Mouse (Mus musculus): Measurements from ENCODE around the gene Lamb3. TPM values are rescaled to one million over a fixed set of nuclear protein-coding genes. Genes with fewer than 3 reads are reported as not detected.

The Lamb3 gene
- polyA plus RNA-seq, 1 experiment from 2014 or later = 0.52 TPM

DNA sequence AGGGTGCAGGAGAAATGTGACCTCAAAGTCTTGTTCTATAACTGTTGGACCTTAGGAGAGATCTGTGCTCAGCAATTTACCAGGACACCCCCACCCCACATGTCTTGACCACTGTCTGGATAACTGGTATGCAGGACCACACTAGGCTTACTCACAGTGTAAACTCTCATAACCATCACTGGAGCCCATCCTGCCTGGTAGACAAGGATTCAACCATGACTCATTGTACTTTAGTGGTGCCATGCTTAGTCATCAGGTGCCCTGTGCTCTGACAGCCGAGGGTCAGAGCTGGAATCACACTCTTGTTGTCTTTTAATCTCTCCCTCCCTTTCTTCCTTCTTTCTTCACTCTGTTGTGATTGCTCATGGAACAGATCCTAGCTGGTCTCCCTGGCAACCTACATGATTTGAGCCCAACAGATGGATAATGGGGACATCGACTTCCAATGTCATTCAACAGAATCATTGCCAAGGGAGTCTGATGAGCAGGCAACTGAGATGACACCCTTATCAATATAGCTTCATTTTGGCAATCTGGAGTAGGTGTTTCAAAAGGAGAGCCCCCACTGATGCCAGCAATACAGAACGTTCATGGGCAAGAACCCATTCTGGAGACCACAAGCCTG, 90.8 kb downstream of the Lamb3 start:
- H3K36me3 ChIP-seq = no peaks in the 10 kb centered on the region
- no peak overlapping the region for H3K4me3 ChIP-seq
- no peak overlapping the region for H3K9ac ChIP-seq
- H3K9me3 ChIP-seq (replicated peaks) = no peaks in the 10 kb centered on the region
- H3K4me2 ChIP-seq (replicated peaks) = no peak overlapping the region
- WGBS = 77% methylated on average over 3 of the region's 3 CpGs
- H3K27me3 ChIP-seq = no peaks in the 10 kb centered on the region; the same call in 1 of the 2 replicates
- H3K4me1 ChIP-seq = no peaks in the 10 kb centered on the region
- ATAC-seq (ENCODE audit: low FRiP score) = no peak
- no peak overlapping the region for H3K27ac ChIP-seq

DNA sequence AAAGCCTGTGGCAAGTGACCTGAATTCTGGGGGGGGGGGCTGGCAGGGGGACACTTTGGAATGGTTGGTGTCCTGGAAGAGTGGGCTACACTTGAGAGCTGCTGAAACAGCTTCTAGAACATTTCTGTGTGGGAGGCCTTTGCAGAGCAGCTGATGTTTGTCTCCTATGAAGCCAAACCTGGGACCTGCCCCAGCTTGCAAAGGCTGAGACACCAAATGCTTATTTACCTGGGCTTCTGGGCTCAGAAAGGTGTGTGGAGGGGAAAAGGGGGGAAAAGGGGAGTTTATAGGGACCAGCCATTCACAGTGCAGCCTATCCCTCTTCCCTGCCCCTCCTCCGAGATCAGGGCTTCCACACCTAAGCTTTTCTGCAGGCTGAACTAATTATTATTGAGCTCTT, 92.5 kb downstream of the Lamb3 start:
- WGBS = 73% methylated on average over 1 of the region's 1 CpGs
- no peak overlapping the region for H3K9ac ChIP-seq
- no peak overlapping the region for H3K27ac ChIP-seq
- no peaks in the 10 kb centered on the region; the same call in 1 of the 2 replicates for H3K27me3 ChIP-seq
- H3K4me1 ChIP-seq = no peaks in the 10 kb centered on the region
- H3K4me3 ChIP-seq = no peak overlapping the region
- no peaks in the 10 kb centered on the region for H3K9me3 ChIP-seq (replicated peaks)
- no peak for ATAC-seq (ENCODE audit: low FRiP score)
- no peak overlapping the region for H3K4me2 ChIP-seq (replicated peaks)
- no peaks in the 10 kb centered on the region for H3K36me3 ChIP-seq

DNA sequence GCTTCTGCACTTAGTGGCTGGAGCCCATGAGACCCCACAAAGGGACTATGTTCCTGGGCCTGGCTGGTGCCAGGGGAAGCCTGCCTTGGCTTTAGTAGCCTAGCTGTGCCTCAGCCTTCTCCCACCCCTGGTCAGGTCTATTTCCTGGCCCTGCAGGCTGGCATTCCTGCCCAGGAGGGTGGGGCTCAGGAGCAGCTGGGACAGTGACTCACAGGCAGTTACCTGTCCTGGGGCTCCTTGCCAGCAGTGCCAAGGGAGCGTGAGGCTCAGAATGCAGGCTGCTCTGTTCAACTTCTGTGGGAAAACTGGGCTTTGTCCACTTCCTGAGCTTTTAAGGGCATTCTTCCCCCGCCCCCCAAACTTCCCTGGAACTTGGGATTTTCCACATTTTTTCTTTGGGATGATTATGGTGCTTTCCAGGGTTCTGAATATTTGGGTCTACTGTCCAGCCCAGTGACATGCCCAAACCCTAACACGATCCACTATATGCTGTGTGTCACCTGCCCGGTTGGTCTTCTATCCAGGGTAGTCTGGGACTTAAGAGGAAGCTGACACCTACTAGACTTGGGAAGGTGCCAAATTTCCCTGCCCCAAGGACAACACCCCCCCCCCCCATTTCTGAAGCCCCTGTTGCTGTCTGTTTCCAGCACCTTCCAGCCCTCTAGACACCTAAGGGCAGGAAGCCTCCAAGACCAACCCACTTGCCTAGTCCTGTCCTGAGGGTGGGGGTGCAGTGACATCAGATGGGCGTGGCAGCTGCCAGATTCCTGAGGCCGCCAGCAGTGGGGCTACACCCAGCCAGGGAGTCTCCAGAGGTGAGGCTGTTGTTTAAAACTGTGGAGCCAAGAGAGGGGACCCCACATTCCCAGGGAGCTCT, 94.0 kb downstream of the Lamb3 start:
- Histone ChIP-seq H3K4me3 (no peak overlapping the region), H3K9ac (no peak overlapping the region), H3K4me1 (0 out of 2 replicates have a peak, but pooled peaks cover 4% of the 10 kb centered on the region), H3K27ac (no peak overlapping the region), H3K4me2 (replicated peaks) (no peak overlapping the region), H3K27me3 (no peaks in the 10 kb centered on the region; the same call in 1 of the 2 replicates), H3K36me3 (no peaks in the 10 kb centered on the region), H3K9me3 (replicated peaks) (no peaks in the 10 kb centered on the region)
- no peak for ATAC-seq (ENCODE audit: low FRiP score)
- 76% methylated on average over 6 of the region's 6 CpGs for WGBS

DNA sequence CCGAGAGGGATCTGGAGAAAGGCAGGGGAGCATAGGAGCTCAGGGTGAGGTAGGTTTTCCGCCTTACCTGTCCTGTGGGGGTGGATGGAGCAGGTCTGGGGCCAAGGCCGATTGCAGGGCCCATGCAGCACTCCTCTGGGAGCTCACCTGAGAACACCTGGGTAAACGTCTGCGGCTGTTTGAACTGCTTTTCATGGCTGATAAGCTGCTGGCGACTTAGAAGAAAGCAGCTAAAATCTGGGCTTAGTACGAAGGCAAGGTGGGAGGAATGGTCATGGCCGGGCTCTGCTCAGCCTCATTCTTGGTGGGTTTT, 94.5 kb downstream of the Lamb3 start:
- Histone ChIP-seq H3K9ac (no peak overlapping the region), H3K4me1 (0 out of 2 replicates have a peak, but pooled peaks cover 4% of the 10 kb centered on the region), H3K27me3 (no peaks in the 10 kb centered on the region; the same call in 1 of the 2 replicates), H3K27ac (no peak overlapping the region), H3K9me3 (replicated peaks) (no peaks in the 10 kb centered on the region), H3K4me3 (no peak overlapping the region), H3K4me2 (replicated peaks) (no peak overlapping the region), H3K36me3 (no peaks in the 10 kb centered on the region)
- no peak for ATAC-seq (ENCODE audit: low FRiP score)
- 66% methylated on average over 8 of the region's 8 CpGs for whole genome bisulfite sequencing

DNA sequence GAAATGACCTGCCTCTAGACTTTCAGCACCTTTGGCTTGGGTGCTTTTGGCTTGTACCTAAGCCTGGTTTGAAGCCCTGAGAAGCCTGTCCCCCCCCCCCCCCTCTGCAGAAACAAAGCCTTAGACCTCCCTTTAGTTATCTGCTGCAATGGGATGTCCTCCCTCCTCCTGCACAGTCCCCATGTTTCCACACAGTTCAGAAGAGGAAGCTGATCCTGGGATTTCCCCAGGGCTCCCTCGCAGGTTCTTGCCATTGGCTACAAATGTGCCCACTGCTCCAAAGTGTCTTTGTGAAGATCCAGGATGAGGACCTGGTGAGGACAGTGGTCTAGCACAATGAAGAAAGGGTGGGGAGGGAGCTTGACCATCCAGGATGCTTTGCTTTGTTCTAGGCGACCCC, 95.6 kb downstream of the Lamb3 start:
- H3K27ac ChIP-seq = no peak overlapping the region
- no peak for ATAC-seq (ENCODE audit: low FRiP score)
- no peaks in the 10 kb centered on the region for H3K9me3 ChIP-seq (replicated peaks)
- H3K27me3 ChIP-seq = no peaks in the 10 kb centered on the region; the same call in 1 of the 2 replicates
- no peak overlapping the region for H3K4me2 ChIP-seq (replicated peaks)
- H3K36me3 ChIP-seq = no peaks in the 10 kb centered on the region
- H3K4me3 ChIP-seq = no peak overlapping the region
- 0 out of 2 replicates have a peak, but pooled peaks cover 4% of the 10 kb centered on the region for H3K4me1 ChIP-seq
- 76% methylated on average over 2 of the region's 2 CpGs for WGBS
- H3K9ac ChIP-seq = no peak overlapping the region

DNA sequence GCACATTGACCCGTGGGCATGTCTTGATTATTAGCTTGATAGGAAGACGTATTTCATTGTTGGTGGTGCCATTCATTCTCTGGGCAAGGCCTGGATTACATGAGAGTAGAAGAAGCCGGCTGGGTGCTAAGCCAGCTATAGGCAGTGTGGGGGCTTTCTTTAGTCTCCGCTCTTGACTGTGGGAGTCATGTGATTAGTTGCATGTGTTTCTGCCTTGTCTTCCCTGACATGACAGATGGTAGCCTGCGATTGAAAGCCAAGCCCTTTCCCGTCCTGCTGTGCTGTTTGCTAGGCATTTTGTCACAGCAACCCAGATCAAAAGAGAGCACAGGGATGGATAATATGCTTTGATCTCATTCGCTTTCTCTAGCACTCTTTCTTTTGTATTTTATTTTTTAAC, 97.9 kb downstream of the Lamb3 start:
- WGBS = 14% methylated on average over 7 of the region's 7 CpGs
- peak; percentile 83 for ATAC-seq (ENCODE audit: low FRiP score)
- H3K27ac ChIP-seq = no peak overlapping the region

DNA sequence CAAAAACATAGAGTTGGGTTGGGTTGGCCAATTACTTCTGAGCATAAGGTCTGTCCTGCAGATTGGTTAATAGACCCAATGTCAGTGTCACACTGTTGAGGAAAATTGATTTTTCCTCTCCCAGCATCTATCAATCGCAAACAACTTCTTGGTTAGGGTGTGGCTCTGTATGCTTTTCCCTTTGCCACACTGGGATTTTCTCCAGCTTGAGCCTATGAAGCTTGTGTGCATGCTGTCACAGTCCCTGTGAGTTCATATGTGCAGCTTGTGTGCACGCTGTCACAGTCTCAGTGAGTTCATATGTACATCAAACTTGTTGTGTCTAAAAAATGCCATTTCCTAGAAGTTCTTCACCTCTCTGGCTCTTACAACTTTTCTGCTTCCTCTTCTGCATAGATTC, 99.3 kb downstream of the Lamb3 start:
- ATAC-seq (ENCODE audit: low FRiP score) = no peak
- H3K27ac ChIP-seq = no peak overlapping the region
- H3K9me3 ChIP-seq (replicated peaks) = no peaks in the 10 kb centered on the region
- WGBS = 90% methylated on average over 2 of the region's 2 CpGs
- H3K4me3 ChIP-seq = no peak overlapping the region
- H3K9ac ChIP-seq = no peak overlapping the region
- 0 out of 2 replicates have a peak, but pooled peaks cover 4% of the 10 kb centered on the region for H3K4me1 ChIP-seq
- H3K4me2 ChIP-seq (replicated peaks) = no peak overlapping the region
- H3K36me3 ChIP-seq = no peaks in the 10 kb centered on the region
- H3K27me3 ChIP-seq = no peaks in the 10 kb centered on the region; the same call in 1 of the 2 replicates

More for the DNA sequence above, 97.9 kb downstream of the Lamb3 start:
- no peak overlapping the region for H3K4me3 ChIP-seq
- 0 out of 2 replicates have a peak, but pooled peaks cover 4% of the 10 kb centered on the region for H3K4me1 ChIP-seq
- H3K9ac ChIP-seq = no peak overlapping the region
- H3K36me3 ChIP-seq = no peaks in the 10 kb centered on the region
- H3K27me3 ChIP-seq = no peaks in the 10 kb centered on the region; the same call in 1 of the 2 replicates
- H3K4me2 ChIP-seq (replicated peaks) = no peak overlapping the region
- H3K9me3 ChIP-seq (replicated peaks) = no peaks in the 10 kb centered on the region

DNA sequence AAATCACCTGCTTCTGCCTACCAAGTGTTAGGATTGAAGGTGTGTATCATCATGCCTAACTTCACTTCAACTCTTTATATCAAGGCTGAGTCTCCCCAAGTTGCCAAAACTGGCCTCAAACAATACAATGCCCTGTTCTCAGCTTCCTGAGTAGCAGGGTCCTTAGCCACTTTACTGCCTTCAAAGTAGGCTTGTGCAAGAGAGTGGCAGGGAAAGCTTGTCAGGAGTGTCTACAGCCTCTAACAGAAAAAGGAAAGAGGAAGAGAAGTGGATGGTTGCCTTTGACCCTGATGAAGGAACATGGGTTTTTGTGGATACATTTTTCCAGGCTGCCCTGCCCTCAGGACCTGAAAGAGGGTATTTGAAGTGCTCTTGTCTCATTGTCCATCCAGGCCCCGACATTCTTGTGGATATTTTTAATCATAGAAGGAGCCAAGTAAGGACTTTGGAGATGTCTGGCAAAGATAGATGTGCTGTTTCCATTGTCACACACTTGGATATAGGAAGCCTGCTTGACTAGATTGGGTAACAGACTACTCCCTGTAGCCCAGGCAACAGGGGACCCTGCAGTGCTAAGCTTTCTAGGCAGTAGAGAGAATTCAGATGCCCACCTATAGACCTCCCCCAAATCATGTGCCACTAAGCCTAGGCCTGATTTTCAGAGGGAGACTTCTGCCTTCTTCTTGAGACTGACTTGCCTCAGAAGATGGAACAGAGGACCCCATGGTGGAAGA, 102.5 kb downstream of the Lamb3 start:
- H3K4me1 ChIP-seq = 0 out of 2 replicates have a peak, but pooled peaks cover 4% of the 10 kb centered on the region
- ATAC-seq (ENCODE audit: low FRiP score) = no peak
- no peak overlapping the region for H3K9ac ChIP-seq
- H3K27ac ChIP-seq = no peak overlapping the region
- H3K4me3 ChIP-seq = no peak overlapping the region
- H3K4me2 ChIP-seq (replicated peaks) = no peak overlapping the region
- H3K36me3 ChIP-seq = no peaks in the 10 kb centered on the region
- no peaks in the 10 kb centered on the region for H3K27me3 ChIP-seq
- 80% methylated on average over 1 of the region's 1 CpGs for WGBS
- no peaks in the 10 kb centered on the region for H3K9me3 ChIP-seq (replicated peaks)

DNA sequence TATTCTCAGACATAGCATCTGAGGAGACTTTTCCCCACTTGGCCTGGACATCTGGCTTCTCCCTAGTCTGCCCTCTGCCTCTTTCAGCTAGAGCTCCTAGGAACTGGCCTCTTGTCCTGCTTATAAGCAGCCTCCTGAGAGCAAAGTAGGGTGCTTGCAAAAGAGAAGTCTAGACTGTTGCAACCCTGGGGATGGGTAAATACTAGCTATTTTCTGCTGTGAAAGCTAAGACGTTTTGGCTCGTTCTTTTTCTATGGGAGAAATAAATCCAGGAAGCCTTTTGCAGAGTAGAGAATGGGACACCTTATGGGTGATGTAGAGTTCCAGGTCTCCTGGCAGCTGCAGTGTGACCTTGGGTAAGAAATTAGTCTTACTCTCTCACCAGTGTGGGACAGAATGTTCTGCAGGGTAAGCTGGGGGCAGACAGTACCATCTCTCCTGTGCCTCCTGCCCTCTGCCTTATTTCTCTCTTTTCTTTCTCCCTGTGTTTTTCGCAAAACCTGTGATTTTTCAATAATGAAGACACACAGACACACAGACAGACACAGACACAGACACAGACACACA, 103.1 kb downstream of the Lamb3 start:
- ATAC-seq (ENCODE audit: low FRiP score) = no peak
- no peaks in the 10 kb centered on the region for H3K4me1 ChIP-seq
- H3K9ac ChIP-seq = no peak overlapping the region
- WGBS = 89% methylated on average over 3 of the region's 3 CpGs
- H3K36me3 ChIP-seq = no peaks in the 10 kb centered on the region
- H3K4me2 ChIP-seq (replicated peaks) = no peak overlapping the region
- no peaks in the 10 kb centered on the region for H3K27me3 ChIP-seq
- no peak overlapping the region for H3K27ac ChIP-seq
- no peaks in the 10 kb centered on the region for H3K9me3 ChIP-seq (replicated peaks)
- H3K4me3 ChIP-seq = no peak overlapping the region

DNA sequence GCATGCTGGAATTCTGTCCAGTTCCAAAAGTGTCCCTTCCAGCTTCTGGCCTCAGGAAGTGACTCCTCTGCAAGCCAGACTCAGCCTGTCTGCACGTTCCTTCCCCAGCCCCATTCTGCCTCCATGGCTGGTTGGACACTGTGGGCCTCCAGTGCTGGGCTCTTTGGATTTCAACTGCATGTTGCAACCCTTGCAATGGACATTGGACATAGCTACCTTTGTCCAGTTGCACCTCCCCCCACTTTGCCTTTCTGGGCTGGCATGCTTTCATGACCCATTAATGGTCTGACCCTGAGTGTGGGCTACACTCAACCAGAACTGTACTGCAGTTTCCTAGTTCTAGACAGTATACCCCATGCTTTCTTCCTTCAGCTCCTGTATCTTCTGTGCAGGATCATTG, 104.1 kb downstream of the Lamb3 start:
- Histone ChIP-seq H3K9me3 (replicated peaks) (no peaks in the 10 kb centered on the region), H3K27ac (no peak overlapping the region), H3K4me2 (replicated peaks) (no peak overlapping the region), H3K9ac (no peak overlapping the region), H3K4me3 (no peak overlapping the region), H3K36me3 (no peaks in the 10 kb centered on the region), H3K4me1 (no peaks in the 10 kb centered on the region), H3K27me3 (no peaks in the 10 kb centered on the region)
- ATAC-seq (ENCODE audit: low FRiP score) = no peak
- WGBS = 88% methylated on average over 1 of the region's 1 CpGs

DNA sequence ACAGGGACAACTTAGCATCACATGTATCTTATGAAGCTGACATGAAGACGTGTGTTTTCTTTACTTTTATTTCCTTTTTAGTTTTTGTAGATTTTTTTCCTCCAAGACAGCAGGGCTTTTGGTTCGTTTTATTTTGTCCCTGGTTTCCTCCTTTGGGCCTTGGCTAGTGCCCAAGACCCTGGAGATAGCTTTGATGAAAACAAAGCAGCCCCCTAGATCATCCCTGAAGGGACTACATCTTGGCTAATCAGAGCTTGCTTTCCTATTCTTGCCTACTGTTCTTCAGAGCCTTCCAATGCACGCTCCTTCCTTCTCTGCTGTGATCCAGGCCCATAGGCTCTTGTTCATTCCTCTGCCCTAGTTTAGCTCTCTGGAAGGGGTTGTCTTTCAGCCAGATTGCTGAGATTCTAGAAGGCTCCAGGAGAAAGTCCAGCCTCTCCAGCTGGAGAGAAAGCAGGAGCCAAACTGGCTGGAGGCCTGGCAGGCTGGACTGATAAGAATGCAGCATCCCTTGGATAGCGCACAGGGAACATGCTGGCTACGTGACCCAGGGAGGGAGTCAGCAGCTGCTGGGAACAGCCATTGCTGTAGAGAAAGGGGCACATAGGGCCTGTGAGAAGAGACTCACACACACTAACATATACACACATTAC, 108.3 kb downstream of the Lamb3 start:
- H3K4me3 ChIP-seq = no peak overlapping the region
- no peak for ATAC-seq (ENCODE audit: low FRiP score)
- no peak overlapping the region for H3K27ac ChIP-seq
- H3K4me1 ChIP-seq = peaks cover 6% of the 10 kb centered on the region; the same call in 1 of the 2 replicates
- H3K9me3 ChIP-seq (replicated peaks) = no peaks in the 10 kb centered on the region
- 76% methylated on average over 5 of the region's 5 CpGs for WGBS
- no peaks in the 10 kb centered on the region for H3K36me3 ChIP-seq
- H3K9ac ChIP-seq = no peak overlapping the region
- no peak overlapping the region for H3K4me2 ChIP-seq (replicated peaks)
- H3K27me3 ChIP-seq = no peaks in the 10 kb centered on the region

Measured in hindbrain, embryonic 12.5 days (tissue).